Mouse (Mus musculus): ENCODE data around the gene Gm20532.
"Not testable (repeated sequence)": the region's sequence is repeated elsewhere in the genome, so short reads cannot be mapped to it uniquely, and the experiment has no call there.

Gm20532 gene

GRCm38 (mm10) chr2:26654687-26655086, 68.2 kb downstream of the Gm20532 start:
- DNase-seq (ENCODE audit: low spot score), result no peak

GRCm38 (mm10) chr2:26657426-26657825, 71.0 kb downstream of the Gm20532 start:
- DNase-seq (ENCODE audit: low spot score), result no peak

- DNase-seq (ENCODE audit: low spot score), result no peak
Measured at GRCm38 (mm10) chr2:26661143-26661752, 74.8 kb downstream of the Gm20532 start.

- DNase-seq (ENCODE audit: low spot score), result no peak
Measured at GRCm38 (mm10) chr2:26661768-26662508, 75.5 kb downstream of the Gm20532 start.

- no peak for DNase-seq (ENCODE audit: low spot score)
Measured at GRCm38 (mm10) chr2:26662509-26662882, 76.1 kb downstream of the Gm20532 start.

GRCm38 (mm10) chr2:26663112-26663511, 76.7 kb downstream of the Gm20532 start:
- DNase-seq (ENCODE audit: low spot score), result no peak

GRCm38 (mm10) chr2:26663551-26663950, 77.1 kb downstream of the Gm20532 start:
- not testable (repeated sequence) for DNase-seq (ENCODE audit: low spot score)

- DNase-seq (ENCODE audit: low spot score), result no peak
Measured at GRCm38 (mm10) chr2:26668746-26669145, 82.3 kb downstream of the Gm20532 start.

GRCm38 (mm10) chr2:26671182-26671581, 84.7 kb downstream of the Gm20532 start, which contains the start of gene Lcn4:
Gene Lcn4, minus strand, starts transcription at chr2:26671282.
- no peak for DNase-seq (ENCODE audit: low spot score)
